Mouse (Mus musculus) lung, postnatal 0 days (tissue): ENCODE data around the gene Nfe2l2.

Experiments
- CTCF ChIP-seq: IDR thresholded peaks from 2 replicates; pipeline ENCODE4 v1.5.1; 2016; ENCODE audit warnings: antibody characterized with exemption, mild to moderate bottlenecking
- EP300 ChIP-seq: IDR thresholded peaks from 2 replicates; pipeline ENCODE4 v1.6.1; 2016; ENCODE audit warnings: antibody characterized with exemption, mild to moderate bottlenecking, control low read depth

DNA sequence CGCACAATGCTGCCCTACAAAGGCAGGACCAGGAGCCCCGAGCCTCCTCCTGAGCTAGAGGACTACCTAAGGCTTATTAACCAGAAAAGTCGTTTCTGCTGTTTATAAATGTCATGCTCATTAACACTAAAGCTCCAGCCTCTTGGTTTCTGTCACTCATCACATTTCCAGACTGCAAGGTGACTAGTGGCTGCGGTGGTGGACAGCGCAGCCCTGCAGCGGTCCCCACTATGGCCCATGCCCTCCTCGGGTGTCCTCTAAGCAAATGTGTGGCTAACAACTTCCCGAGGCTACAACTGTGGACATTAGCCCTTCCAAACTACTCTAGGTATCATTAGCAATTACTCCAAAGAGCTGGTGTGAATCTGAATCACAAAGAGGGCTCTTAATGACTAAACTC lies 13.1 kb downstream of the Nfe2l2 start:
- no peak for TF ChIP-seq EP300
- no peak for TF ChIP-seq CTCF
